Comparison of ENCODE assay signal across 23 mouse cellular contexts in the genomic region with DNA sequence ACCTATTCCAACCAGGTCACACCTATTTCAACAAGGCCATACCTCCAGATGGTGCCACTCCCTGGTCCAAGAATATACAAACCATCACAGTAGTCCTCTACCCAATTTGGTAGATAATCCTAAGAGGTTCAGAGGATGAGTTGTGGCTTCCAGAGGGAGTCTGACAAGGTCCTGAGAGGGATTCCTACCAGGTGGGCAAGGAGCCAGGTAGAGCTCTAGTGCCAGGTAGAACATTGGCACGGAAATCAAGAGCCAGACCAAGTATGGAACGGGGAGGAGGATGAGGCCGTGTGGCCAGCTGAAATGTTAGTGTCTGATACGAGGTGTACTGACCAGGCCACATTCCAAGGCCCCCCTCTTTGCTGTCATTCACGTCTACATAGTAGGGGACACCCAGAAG.
"Had no signal": no experiment of that assay in that cellular context is flagged by ENCODE, and none has a peak within 500 bp of the region (broad histone marks: within the 10 kb centered on the region; RNA-seq: fewer than 3 reads in every experiment).

No protein-coding gene starts in this region.

- H3K4me3 ChIP-seq: heart, embryonic 10.5 days; heart, embryonic 13.5 days; heart, embryonic 15.5 days; hindbrain, embryonic 13.5 days; hindbrain, embryonic 15.5 days; limb, embryonic 13.5 days; limb, embryonic 15.5 days; liver, embryonic 13.5 days; liver, embryonic 15.5 days had no signal

- H3K4me1 ChIP-seq: hindbrain, embryonic 13.5 days; hindbrain, embryonic 15.5 days; limb, embryonic 13.5 days; limb, embryonic 15.5 days; liver, embryonic 13.5 days; liver, embryonic 15.5 days had no signal

- ATAC-seq: hindbrain, postnatal 0 days; intestine, embryonic 16.5 days had no signal

- H3K4me2 ChIP-seq: heart, embryonic 13.5 days; heart, embryonic 15.5 days; hindbrain, embryonic 13.5 days; hindbrain, embryonic 15.5 days; limb, embryonic 13.5 days; limb, embryonic 15.5 days; liver, embryonic 11.5 days; liver, embryonic 13.5 days; liver, embryonic 15.5 days had no signal

- H3K9ac ChIP-seq: heart, embryonic 13.5 days; heart, embryonic 15.5 days; hindbrain, embryonic 13.5 days; hindbrain, embryonic 15.5 days; limb, embryonic 13.5 days; limb, embryonic 15.5 days; liver, embryonic 13.5 days; liver, embryonic 15.5 days had no signal

- H3K36me3 ChIP-seq: heart, embryonic 10.5 days; heart, embryonic 13.5 days; heart, embryonic 15.5 days; hindbrain, embryonic 13.5 days; hindbrain, embryonic 15.5 days; limb, embryonic 13.5 days; limb, embryonic 15.5 days; liver, embryonic 13.5 days; liver, embryonic 15.5 days had no signal

- DNase-seq: gastrocnemius, postnatal 14 days; gastrocnemius, postnatal 36 days; heart, adult 18-20 months; heart, postnatal 14 days; heart, postnatal 36 days; kidney, postnatal 14 days; layer of hippocampus, adult 9-11 months; layer of hippocampus, postnatal 36 days; left cerebral cortex, postnatal 4 days; liver, embryonic 13.5 days; lung, adult 18-20 months had no signal

- H3K9me3 ChIP-seq: heart, embryonic 10.5 days; heart, embryonic 13.5 days; heart, embryonic 15.5 days; hindbrain, embryonic 13.5 days; hindbrain, embryonic 15.5 days; limb, embryonic 13.5 days; limb, embryonic 15.5 days; liver, embryonic 13.5 days; liver, embryonic 15.5 days had no signal

- H3K27ac ChIP-seq: heart, embryonic 10.5 days; heart, embryonic 13.5 days; heart, embryonic 15.5 days; hindbrain, embryonic 13.5 days; hindbrain, embryonic 15.5 days; hindbrain, postnatal 0 days; kidney, postnatal 0 days; limb, embryonic 13.5 days; limb, embryonic 15.5 days; liver, embryonic 13.5 days; liver, embryonic 15.5 days had no signal

- H3K27me3 ChIP-seq: heart, embryonic 13.5 days; heart, embryonic 15.5 days; hindbrain, embryonic 13.5 days; hindbrain, embryonic 15.5 days; limb, embryonic 13.5 days; limb, embryonic 15.5 days; liver, embryonic 13.5 days; liver, embryonic 15.5 days had no signal
